Mouse (Mus musculus) ES-Bruce4 (cell line): ENCODE data around the gene Fstl3.

Experiments
- CTCF ChIP-seq: IDR thresholded peaks from one replicate; pipeline ENCODE4 v1.8.1; 2011; ENCODE audit warnings: low read depth, low read length
- EP300 ChIP-seq: IDR thresholded peaks from 2 replicates; pipeline ENCODE4 v1.6.1; 2011; ENCODE audit warnings: low read depth, low read length; ENCODE audit not compliant: insufficient read depth
- POLR2A ChIP-seq: IDR thresholded peaks from one replicate; pipeline ENCODE4 v1.8.1; 2011; ENCODE audit warnings: low read length; ENCODE audit not compliant: insufficient read depth

DNA sequence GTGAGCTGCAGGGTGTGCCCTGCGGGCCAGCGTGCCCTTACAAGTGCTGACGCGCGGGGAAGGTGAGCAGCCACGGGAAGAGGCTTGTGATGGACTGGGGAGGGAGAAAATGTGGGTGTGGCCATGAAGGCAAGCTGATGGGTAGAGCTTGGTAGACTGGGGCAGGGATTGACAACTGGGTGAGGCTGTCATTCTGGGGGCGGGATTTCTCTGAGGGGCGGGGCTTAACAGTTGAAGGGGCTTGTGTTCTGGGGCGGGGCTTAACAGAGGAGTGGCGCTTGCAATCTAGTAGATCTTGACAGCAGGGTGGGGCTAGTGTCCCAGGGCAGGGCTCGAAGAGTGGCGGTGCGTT lies 3.6 kb downstream of the Fstl3 start:
- TF ChIP-seq POLR2A (no peak), CTCF (no peak), EP300 (no peak)
